Mouse (Mus musculus): ENCODE measurements around the gene Tuba4a.

Tuba4a gene

DNA sequence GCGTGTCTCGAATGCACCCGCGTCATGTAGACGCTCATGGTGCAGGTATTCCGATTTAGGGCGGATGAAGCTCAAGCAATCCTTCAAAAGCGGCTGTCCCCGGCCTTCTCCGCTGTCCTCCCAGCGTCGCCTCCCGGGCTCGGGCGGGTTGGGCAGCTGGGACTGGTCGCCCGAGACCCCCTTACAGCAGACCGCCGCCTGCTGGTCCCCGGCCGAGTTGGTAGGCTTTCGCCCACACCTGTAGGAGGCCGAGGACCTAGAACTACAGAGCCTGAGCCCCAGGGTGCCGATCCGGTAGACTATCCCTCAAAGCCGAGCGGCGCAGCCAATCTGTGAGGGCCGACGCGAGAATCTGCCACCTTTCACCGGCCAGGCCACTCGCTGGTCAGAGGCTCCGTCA, at the start of gene Tuba4a:
TSS of gene Tuba4a (minus strand) at position 335 of the 400 bp plus-strand sequence.
- peak in 1 of 2 experiments; percentile 80 for DNase-seq

DNA sequence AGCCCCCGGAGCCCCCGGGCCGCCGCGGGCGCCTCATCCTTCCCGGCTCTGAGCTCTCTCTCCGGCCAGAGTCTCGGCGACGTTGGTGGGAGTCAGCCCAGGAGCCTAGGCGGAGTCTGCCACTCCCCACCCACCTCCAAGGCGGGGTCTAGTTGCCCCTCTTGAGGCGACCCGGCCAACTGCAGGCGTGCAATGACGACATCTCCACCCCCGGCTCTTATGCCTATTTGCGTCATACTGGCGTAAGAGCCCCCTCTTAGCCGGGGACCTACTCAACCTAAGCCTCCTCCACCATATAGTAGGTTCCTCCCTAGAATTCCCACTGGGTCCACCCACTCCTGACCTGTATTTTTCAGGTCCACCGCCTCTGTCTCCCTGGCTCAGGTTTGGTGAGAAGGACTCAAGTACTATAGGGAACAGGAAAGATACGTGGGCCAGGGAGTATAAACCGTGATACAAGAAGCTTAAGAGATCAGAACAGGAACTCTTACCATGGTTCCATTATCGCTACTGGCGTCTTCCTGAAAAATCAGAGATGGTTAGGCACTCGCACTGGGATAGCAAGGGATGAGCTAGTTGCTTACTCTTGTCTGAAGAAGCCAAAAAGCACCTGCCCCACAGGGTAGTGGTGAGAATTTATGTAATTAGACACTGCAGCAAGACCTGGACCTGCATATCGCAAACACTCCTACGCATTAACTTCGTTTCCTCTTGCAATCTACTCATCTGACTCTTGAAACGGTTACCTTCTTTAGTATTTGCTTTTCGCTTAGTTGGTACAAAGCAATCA, 44.6 kb upstream of the Tuba4a start, which contains the start of gene Ptprn:
TSS of gene Ptprn (minus strand) at position 412 of the 790 bp plus-strand sequence.
- DNase-seq: peak; percentile 80 to 82

DNA sequence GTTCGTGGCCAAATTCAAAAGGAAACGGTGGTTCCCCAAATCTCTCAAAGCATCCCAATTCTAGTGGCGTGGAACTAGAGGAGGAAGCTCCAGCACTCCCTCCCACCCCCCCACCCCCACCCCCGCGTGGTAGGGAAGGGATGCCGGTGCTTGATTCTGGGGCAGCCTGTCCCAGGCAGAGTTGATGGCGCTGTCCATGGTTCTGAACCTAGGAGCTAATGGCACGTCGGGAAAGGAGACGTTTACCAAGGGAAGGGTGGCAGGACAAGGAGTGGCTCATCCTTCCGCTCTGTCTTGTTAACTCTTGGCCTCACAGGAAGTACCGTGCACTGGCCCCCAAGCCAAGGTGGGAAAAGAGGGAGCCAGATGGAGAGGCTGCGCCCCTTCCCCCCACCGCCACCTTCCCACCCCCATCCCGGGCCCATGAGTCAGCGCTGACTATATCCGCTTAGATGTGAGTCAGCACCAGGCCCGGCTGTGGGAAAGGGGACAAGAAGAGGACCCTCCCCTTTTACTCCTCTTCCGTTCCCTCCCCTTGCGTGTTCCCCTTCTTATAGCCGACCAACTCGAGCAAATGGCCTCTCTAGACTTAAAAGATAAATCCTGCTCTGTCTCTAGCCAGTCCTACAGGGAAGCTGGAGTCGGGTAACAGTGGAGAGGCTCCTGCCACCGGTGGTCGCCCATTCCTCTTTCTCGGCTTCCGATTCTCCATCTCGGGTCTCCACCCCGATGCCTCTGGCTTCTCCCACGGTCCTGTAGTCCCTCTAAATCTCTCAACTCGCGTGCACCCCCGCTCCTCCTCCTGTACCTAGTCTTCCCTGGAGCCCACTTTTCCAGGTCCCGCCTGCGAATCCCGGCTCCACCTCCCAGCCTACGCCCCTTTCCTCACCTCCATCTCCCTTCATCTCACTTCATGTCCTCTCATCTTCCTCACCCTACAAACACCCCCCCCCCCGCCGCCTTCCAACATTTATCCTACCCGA, 43.6 kb upstream of the Tuba4a start:
- DNase-seq: peak in 1 of 2 experiments; percentile 47

DNA sequence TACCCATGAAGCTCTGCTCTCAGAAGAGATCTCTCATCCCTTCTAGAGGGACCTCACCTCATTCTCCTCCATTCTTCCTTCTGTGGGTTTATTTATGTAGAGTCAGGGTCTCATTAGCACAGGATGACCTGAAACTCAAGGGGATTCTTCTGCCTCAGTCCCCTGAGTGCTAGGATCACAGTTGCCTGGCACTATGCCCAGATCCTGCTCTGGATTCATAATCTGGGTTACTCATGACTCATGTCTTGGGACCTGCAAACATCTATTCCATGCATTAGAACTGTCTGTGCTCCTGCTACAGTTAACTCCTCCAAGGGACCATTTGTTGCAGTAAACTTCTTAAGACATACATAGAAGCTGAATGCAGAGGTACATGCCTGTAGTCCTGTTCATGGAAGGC, 41.6 kb upstream of the Tuba4a start:
- peak in 1 of 2 experiments; percentile 45 for DNase-seq

DNA sequence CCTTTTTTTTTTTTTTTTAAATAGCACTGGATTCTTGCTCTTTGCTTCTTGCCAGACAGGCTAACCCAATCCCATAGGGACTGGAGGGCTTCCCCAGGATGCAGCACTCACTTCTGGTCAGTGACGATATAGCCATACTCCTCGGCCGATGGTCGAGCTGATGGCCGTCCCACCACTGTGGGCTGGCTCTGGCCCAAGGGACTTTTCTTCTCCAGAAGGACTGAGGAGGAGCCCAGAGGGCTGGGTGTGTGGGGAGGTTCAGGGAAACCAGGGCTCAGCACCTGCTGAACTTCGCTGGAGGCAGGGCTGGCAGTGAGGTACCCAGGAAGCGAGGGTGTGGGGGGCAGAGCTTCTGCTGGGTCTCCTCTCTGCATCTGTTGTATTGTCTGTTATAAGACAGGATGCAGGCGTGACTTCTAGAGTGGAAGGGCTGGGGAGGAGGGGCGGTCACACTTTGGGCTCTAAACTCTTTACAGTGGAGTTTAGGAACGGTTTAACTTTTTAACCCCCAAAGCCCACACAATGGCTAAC, 35.9 kb upstream of the Tuba4a start:
- peak in 1 of 2 experiments; percentile 48 for DNase-seq

DNA sequence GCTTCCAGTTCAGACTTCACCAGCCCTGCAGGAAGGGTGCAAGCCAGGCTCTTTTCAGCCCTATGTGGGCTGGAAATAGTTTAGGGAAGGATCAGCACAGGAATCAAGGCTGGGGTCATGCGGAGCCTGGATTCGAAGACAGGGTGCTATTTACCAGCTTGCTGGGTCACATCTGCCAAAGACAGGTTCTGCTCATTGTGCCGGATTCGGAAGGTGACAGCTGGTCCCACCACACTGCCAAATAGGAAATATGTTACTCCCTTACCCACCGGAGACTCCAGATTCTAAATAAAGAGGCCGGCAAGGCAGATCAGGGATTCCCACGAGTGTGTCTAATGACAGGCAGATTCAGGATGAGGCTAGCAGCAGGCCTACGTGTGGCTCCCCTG, 35.0 kb upstream of the Tuba4a start:
- peak in 1 of 2 experiments; percentile 45 for DNase-seq

DNA sequence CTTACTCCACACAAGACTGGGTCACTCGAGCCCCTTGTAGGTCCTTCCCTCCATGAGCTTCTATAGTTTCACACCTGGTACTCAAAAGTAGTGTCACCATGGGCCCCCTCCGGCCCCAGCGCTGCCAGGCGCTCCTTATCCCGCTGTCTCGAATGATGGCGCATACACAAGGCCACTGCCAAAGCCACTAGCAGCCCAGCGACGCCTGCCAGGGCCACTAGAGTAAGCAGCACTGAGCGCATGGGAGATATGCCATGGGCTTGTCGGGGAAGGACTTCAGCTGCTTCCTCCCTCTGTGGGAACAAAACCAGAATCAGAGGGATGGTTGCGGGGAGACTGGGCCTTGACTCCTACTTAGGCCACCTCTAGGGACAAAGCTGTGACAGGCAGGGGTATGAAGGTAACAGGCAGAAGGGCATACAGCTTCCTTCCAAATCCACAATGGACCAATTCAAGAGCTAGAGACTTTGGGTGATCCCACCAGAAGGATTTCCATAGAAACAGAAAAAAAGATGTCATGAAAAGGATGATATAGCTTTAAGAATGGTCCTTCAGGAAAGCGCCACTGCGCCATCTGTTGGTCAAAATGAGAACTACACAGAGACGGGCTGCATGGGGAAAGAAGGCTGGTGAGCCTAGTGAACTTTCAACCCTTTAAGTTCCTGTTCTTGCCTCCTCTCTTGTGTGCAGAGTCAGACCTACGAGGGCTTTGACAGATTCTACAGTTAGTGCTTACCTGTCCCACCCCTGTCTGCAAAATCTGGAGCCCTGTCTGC, 34.4 kb upstream of the Tuba4a start:
- peak; percentile 94 to 98 for DNase-seq

DNA sequence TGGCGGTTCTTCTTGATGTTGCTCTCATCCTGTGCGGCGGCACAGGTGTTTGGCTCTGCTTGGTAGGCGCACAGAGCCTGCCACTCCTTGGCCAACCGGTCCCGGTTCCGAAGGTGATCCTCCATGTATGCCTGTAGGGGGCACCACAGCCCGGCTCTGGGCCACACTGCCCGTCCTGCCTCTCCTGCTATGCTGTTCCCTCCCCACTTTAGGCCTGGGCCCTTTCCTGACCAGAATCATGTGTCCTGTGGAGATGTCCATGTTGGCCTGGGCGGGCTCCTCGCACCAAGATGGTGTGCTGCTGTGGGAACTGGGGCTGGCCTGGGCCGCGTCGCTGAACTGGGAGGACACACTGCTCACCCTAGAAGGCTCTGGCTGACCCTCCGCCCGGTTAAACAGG, 33.4 kb upstream of the Tuba4a start:
- peak in 1 of 2 experiments; percentile 45 for DNase-seq

DNA sequence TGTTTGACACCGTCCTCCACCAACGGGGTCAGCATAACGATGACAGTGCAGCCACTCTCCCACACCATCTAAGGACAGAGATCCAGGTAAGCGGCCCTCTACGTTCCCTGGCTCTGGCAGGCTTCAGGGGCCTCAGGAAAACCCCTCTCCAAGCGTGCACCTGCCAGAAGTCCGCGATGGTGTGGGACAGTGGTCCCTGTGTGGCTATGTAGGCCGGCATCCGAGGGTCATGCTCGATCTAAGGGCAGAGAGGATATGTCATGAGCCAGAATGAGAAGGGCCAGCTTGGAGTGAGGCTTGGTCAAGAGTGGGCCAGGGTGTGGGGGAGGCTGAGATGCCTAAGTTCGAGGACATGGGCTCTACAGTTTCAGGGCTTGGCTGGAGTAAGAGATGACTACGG, 32.6 kb upstream of the Tuba4a start:
- DNase-seq: peak in 1 of 2 experiments; percentile 24

DNA sequence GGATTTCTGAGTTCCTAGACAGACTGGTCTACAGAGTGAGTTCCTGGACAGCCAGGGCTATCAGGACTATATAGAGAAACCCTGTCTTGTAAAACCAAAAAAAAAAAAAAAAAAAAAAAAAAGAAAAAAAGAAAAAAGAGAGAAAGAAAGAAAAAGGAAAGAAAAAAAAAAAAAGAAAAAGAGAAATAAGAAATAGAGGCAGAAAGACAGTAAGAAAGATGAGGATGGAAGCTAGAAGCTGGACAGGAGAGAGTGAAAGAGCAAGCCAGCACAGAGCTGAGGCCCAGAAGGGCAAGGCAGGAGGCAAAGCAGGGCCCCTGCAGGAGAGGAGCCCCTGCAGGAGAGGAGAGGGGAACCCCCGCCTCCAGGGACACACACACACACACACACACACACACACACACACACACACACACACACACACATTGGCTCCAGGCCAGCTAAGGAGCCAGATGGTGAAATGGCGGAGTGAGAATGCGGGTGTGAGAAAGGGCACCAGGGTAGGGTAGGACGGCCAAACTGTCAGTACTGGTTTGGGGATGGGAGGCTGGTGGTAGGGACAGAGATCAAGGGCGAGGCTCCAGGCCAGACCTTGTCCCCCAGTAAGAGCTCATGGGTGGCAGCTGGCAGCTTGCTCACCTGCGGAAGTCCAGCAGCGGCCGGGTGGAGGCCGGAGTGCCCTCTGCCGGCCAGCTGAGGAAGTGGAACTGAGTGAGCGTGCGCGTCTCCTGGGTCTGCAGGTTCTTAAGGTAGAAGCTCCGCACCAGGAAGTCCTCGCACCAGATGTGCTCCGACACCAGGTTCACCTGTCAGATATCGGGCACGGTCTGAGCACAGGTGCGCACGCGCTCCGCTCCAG, 31.7 kb upstream of the Tuba4a start:
- peak; percentile 88 to 90 for DNase-seq

DNA sequence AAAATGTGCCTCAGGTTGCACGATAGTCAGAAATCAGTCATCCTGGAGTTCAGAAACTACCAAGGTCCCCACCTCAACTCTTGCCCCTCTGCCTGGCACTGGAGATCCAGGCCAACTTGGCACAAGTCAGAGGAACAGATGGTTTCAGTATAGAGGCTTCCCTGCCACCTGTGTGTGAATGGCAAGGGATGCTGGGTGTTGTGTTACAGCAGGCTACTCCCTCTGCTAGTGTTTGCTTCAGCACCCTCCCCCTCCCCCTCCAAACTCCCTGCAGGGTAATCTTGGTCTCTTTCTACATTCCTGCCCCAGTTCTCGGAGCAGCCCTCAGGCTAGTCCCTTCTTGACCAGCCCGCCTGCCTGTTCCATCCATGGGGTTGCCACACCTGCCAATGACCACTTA, 30.8 kb upstream of the Tuba4a start:
- DNase-seq: peak; percentile 80 to 84

DNA sequence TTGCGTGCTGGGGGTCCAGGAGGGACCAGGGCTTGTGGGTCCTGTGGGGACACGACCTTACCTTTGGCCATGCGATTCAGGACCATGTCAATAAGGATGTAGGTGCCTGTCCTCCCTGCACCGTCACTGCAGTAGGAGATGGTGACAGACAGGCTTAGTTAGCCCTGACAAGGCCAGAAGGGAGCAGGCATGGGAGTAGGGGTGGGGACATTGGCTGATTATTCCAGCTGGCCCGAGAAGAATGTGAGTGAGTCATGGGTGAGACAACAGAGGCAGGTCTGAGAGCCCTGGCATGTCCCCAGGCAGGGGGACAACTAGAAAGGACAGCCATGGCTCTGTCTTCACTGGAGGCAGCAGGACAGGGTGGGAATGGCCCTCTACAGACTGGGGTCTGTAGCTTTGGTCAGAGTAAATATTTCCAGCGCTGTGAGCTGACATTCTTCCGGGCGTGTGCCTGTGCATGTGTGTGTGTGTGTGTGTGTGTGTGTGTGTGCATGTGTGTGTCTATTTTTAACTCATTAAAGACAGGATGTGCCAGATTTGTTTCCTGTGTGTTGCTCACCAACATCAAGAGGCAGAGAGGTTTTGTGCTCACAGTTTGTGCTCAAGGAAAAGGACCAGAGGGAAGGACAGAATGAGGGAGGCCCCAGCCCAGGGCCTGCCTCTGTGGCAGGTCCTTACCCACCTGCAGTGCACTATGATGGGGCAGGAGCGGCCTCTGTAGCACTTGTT, 28.5 kb upstream of the Tuba4a start:
- peak; percentile 72 to 77 for DNase-seq

DNA sequence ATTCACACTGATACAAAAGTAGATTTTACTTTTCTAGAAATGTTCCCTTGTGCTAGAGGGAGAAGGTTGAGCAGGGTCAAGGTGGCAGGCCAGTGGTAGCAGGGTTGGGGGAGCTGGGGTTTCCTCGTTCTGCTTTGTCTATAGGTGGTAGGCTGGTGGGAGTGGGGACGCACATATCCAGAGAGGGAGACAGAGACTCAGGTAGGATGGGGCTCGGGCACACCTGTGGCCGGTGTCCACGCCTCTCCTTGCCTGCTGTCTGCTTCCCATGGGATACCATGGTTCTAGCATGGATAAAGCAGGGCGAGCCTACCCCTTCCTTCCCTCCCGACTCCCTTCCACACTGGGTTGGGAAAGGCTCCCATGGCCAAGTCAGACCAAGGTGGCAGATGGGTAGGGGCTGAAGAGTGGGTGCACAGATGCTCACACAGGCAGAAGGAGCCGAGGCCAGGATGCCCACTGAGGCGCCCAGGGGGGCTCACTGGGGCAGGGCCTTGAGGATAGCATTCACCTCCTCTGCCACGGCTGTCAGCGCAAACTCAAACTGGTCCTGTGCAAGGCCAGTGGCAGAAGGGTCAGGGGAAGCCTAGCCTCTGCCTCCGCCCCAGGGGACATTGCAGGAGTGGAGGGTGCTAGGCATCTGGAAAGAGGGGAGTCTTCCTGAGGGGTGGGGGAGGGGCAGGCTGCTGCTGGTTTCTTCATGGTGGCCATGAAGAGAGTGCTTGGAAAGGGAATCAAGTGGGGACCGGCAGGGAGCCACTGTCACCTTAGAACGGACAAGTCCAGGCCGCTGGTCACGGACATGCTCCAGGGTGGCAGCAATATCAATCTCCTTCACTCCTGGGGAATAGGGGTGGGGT, 27.6 kb upstream of the Tuba4a start:
- peak in 1 of 2 experiments; percentile 52 for DNase-seq

DNA sequence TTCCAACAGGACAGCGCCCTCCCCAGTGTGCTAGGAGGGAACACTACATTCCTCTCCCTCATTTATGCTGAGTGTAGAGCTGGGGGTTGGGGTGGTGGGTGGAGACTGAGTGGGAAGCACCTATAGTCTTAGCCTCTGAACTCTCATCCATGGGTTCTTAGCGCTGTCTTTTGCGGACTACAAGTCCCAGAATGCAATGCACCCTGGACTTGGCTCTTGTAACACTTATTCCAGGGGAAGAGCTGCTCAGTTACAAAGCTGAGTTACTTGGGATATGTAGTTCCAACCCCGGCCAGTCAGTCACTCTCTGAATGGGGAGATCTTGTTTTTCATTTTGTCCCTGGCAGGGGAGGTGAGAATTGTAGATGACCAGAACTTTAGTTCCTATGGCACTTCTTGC, 25.2 kb upstream of the Tuba4a start:
- peak; percentile 69 to 72 for DNase-seq

DNA sequence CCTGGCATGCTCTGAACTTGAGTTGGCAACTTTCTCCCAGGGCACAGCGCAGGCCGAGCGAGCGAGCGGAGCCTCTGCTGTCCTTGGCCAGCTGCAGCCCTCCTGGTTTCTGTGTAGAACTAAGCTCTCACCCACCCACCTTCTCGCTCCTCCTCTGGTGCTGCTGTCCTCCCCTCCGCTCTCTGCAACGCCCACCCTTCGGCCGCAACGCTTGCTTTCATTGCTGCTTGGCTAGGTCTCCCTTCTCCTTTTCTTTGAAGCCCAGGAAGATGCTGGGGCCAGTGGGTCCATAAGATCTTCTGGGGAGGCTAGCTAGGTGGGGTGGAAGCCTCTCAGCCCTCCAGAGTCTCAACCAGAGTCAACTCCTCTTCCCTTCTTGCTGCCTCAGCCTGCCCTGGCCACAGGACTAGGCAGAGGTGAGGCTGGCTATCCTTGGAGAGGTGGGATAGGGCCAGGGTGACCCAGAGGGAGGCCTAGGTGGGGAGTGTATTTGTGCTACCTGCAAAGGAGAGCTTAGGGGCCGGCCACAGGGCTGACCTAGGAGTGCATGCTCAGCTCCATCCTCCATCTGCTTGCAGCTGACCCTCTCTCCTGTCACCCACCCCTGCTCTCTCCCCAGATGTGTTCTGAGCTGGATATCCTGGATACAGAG, 24.6 kb upstream of the Tuba4a start:
- no peak for DNase-seq

DNA sequence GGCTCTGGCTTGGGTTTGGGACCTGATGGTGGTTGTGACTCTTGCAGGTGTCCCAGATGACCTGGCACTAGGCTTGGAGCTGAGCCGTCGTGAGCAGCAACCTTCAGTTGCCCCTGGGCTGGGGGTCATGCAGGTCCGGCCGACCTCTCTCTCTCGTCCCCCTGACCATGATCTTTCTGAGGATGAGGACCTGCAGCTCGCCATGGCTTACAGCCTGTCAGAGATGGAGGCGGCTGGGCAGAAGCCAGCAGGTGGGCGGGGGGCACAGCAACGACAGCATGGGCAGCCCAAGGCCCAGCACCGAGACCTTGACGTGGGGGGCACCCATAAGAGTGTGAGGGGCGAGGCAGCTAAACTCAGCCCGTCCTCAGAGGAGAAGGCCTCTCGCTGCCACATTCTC, 23.7 kb upstream of the Tuba4a start:
- DNase-seq: no peak

DNA sequence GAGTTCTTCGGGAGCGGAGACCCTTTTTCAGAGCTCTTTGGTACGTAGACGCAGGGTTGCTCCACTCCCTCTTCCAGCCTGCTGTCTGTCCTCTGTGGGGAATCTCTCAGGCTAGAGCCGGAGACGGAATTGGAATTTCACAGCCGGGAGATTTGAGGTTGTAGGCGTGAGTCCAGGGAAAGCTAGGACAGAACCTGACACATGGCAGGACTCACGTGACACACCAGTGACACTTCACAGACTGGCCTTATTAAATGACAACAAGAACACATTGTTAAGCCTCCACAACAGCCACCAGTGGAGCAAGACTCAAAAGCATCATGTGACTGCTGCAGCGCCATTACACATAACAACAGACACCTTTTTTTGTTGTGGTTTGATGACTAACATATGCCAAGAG, 19.9 kb upstream of the Tuba4a start:
- peak in 1 of 2 experiments; percentile 26 for DNase-seq

DNA sequence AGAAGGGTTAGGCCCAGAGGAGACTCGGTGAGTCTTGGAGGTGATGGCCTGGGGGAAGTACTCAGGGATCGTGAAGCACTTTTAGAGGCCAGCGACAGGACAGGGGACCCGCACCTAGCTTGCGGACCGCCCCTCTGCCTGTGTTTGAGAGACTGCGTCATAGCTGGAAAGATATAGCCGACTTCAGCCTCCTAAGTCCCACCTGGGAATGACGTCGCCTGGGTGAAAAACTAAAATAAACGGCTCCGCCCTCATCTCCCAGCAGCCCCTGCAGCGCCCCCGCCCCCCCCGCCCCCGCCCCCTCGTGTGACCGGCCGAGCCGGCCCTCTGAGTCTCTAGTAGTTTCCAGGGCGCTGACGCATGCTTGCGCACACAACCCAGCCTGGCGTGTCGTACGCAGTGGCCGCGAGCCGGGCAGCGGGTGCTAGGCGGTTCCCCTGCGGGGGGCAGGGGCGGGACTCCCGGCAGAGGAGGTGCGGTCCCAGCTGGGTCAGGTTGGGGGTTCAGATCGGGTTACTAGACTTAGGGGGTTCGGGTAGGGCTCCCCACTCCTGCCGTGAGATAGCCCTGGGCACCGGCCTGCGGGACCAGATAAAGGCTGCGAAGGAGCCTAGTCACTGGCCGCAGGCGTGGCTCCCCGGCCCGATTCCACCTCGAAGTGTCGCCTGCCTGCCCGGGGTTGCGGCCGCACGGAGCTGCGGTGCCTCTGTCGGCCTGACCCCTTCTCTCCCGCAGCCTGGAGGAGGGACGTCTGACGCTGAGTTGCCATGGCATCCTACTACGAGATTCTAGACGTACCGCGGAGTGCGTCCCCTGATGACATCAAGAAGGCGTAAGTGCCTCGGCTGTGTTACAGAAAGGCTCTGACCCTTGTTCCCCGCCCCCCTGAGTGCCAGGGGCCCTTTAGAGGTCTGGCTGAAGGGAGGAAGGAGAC, 16.7 kb upstream of the Tuba4a start, which contains the start of gene Dnajb2:
TSS of gene Dnajb2 (plus strand) at position 290 of the 934 bp plus-strand sequence.
- DNase-seq: peak; percentile 88 to 90

Data from cerebellum, postnatal 14 days (tissue).